ENCODE assay signal across 24 mouse cellular contexts in the genomic region with DNA sequence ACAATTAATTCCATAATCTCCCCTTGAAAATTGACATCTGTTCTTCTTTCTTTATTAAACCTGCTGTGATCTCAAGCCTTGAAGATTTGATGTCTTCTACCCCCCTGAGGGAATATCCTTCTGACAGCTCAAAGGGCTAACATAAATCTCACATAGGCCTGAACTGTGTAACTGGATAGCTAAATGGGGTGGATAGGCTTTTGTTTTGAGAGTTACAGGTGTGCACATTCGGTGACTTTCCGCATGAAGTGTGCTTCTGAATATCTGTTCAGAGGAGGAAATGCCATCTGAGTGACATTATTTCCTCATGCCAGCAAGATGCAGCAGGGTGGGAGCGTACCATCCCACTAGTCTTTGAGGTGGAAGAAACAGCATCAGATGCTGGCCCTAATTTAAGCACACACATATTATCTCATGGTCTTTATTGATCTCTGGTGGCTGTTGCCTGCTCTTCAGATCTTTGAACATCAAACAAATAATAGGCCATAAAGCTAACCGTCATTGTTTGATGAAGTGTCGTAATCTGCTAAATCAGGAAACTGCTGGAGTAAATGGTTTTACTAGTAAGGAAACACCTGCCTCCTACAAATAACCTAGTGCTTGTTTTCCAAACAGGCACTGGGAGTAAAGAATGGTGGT.
DNase-seq lines count a peak whose midpoint lies in the region; ATAC-seq and TF ChIP-seq lines count a peak whose summit lies in the region.
"Had no signal": no experiment of that assay in that cellular context is flagged by ENCODE, and none has a peak within 500 bp of the region (broad histone marks: within the 10 kb centered on the region; RNA-seq: fewer than 3 reads in every experiment).

No protein-coding gene starts in this region.

- no peaks in the 10 kb centered on the region for H3K36me3 ChIP-seq in midbrain, postnatal 0 days (ENCODE audit: insufficient read depth, low read length)
- H3K36me3 ChIP-seq in midbrain, embryonic 13.5 days = no peaks in the 10 kb centered on the region
- no peaks in the 10 kb centered on the region; the same call in 1 of the 2 replicates for H3K36me3 ChIP-seq in intestine, embryonic 14.5 days (ENCODE audit: control insufficient read depth, insufficient read depth, low read length)
- H3K36me3 ChIP-seq in heart, embryonic 10.5 days = no peaks in the 10 kb centered on the region
- H3K36me3 ChIP-seq: embryonic facial prominence, embryonic 12.5 days had no signal

- 68% methylated on average over 5 of the region's 5 CpGs for WGBS in midbrain, postnatal 0 days
- 70% methylated on average over 5 of the region's 5 CpGs for WGBS in midbrain, embryonic 13.5 days
- 43% methylated on average over 5 of the region's 5 CpGs for WGBS in intestine, embryonic 14.5 days
- 74% methylated on average over 5 of the region's 5 CpGs for WGBS in heart, embryonic 10.5 days

- no peak overlapping the region for H3K9ac ChIP-seq in midbrain, postnatal 0 days (replicated peaks; ENCODE audit: low read length, poor library complexity, severe bottlenecking)
- no peak overlapping the region for H3K9ac ChIP-seq in midbrain, embryonic 13.5 days (replicated peaks)
- no peak overlapping the region for H3K9ac ChIP-seq in intestine, embryonic 14.5 days (ENCODE audit: low read length)
- H3K9ac ChIP-seq: embryonic facial prominence, embryonic 12.5 days; heart, embryonic 15.5 days; liver, embryonic 14.5 days had no signal

- H3K4me3 ChIP-seq in midbrain, postnatal 0 days (ENCODE audit: low read depth, low read length) = no peak overlapping the region
- H3K4me3 ChIP-seq in midbrain, embryonic 13.5 days (replicated peaks) = no peak overlapping the region
- H3K4me3 ChIP-seq in intestine, embryonic 14.5 days (ENCODE audit: low read depth, low read length) = no peak overlapping the region
- H3K4me3 ChIP-seq in heart, embryonic 10.5 days = no peak overlapping the region
- H3K4me3 ChIP-seq: embryonic facial prominence, embryonic 12.5 days; heart, adult 2 months; heart, embryonic 15.5 days; left cerebral cortex, adult 2 months; myocyte had no signal

- DNase-seq in kidney, adult 9 months = peak; percentile 5
- DNase-seq in kidney, postnatal 36 days = no peak
- DNase-seq in midbrain, postnatal 0 days (ENCODE audit: low spot score) = peak; percentile 3
- no peak for DNase-seq in intestine, embryonic 14.5 days (ENCODE audit: low spot score)
- no peak for DNase-seq in spleen, postnatal 10 days (ENCODE audit: low spot score in 2 of 2)
- no peak for DNase-seq in heart, embryonic 10.5 days (ENCODE audit: low spot score)
- DNase-seq: adrenal gland, adult 2 months; cerebellum, postnatal 10 days; gastrocnemius, postnatal 25 days; heart, adult 2 months; heart, postnatal 4 days; kidney, postnatal 25 days; layer of hippocampus, adult 9-11 months; left cerebral cortex, postnatal 4 days; lung, postnatal 10 days; midbrain, embryonic 14.5 days; thymus, adult 2 months had no signal

- no peaks in the 10 kb centered on the region for H3K27me3 ChIP-seq in midbrain, postnatal 0 days (ENCODE audit: insufficient read depth, low read length)
- no peaks in the 10 kb centered on the region for H3K27me3 ChIP-seq in midbrain, embryonic 13.5 days
- H3K27me3 ChIP-seq in intestine, embryonic 14.5 days (replicated peaks; ENCODE audit: control insufficient read depth, insufficient read depth, low read length) = no peaks in the 10 kb centered on the region
- no peaks in the 10 kb centered on the region for H3K27me3 ChIP-seq in heart, embryonic 10.5 days (ENCODE audit: insufficient read depth, poor library complexity, severe bottlenecking)
- H3K27me3 ChIP-seq: embryonic facial prominence, embryonic 12.5 days; heart, embryonic 15.5 days had no signal

- no peak for ATAC-seq in midbrain, postnatal 0 days (ENCODE audit: low FRiP score)
- no peak for ATAC-seq in midbrain, embryonic 13.5 days
- peak; percentile 58; the same call in 1 of the 2 replicates for ATAC-seq in intestine, embryonic 14.5 days (replicated peaks; ENCODE audit: low FRiP score, low TSS enrichment, low read depth)
- ATAC-seq: forebrain, embryonic 14.5 days had no signal

- no peak overlapping the region for H3K27ac ChIP-seq in midbrain, postnatal 0 days (ENCODE audit: low read depth, low read length)
- no peak overlapping the region for H3K27ac ChIP-seq in midbrain, embryonic 13.5 days
- H3K27ac ChIP-seq in intestine, embryonic 14.5 days (ENCODE audit: low read depth) = no peak overlapping the region
- H3K27ac ChIP-seq in heart, embryonic 10.5 days = no peak overlapping the region
- H3K27ac ChIP-seq: embryonic facial prominence, embryonic 12.5 days; heart, adult 2 months; heart, embryonic 15.5 days; left cerebral cortex, adult 2 months; liver, embryonic 14.5 days had no signal

- no peaks in the 10 kb centered on the region for H3K4me1 ChIP-seq in midbrain, postnatal 0 days (ENCODE audit: insufficient read depth, low read length)
- peaks cover 6% of the 10 kb centered on the region for H3K4me1 ChIP-seq in midbrain, embryonic 13.5 days (replicated peaks)
- H3K4me1 ChIP-seq in intestine, embryonic 14.5 days (replicated peaks; ENCODE audit: control insufficient read depth, insufficient read depth, low read length) = peaks cover 2% of the 10 kb centered on the region; the same call in 1 of the 2 replicates
- H3K4me1 ChIP-seq in heart, embryonic 10.5 days = no peaks in the 10 kb centered on the region
- H3K4me1 ChIP-seq: heart, embryonic 15.5 days had no signal

- H3K4me2 ChIP-seq in midbrain, postnatal 0 days (ENCODE audit: low read depth, low read length, poor library complexity, severe bottlenecking) = no peak overlapping the region
- H3K4me2 ChIP-seq in midbrain, embryonic 13.5 days (replicated peaks) = no peak overlapping the region
- no peak overlapping the region for H3K4me2 ChIP-seq in intestine, embryonic 14.5 days (ENCODE audit: low read length)
- H3K4me2 ChIP-seq: embryonic facial prominence, embryonic 12.5 days; heart, embryonic 15.5 days had no signal

- no peak for TF ChIP-seq CTCF in midbrain, postnatal 0 days (IDR thresholded peaks at IDR 0.05)

- H3K9me3 ChIP-seq in midbrain, postnatal 0 days (ENCODE audit: low read length) = no peaks in the 10 kb centered on the region
- no peaks in the 10 kb centered on the region for H3K9me3 ChIP-seq in midbrain, embryonic 13.5 days
- H3K9me3 ChIP-seq in intestine, embryonic 14.5 days (ENCODE audit: control insufficient read depth, low read length) = no peaks in the 10 kb centered on the region
- H3K9me3 ChIP-seq in heart, embryonic 10.5 days = no peaks in the 10 kb centered on the region
- H3K9me3 ChIP-seq: embryonic facial prominence, embryonic 12.5 days; heart, embryonic 15.5 days had no signal

Comparison
In these comparisons a context has a peak if more than half of its experiments do, and no peak if none do; other contexts are left out.
1. DNase-seq: peak in kidney, adult 9 months (single experiment) and midbrain, postnatal 0 days (single experiment); none in kidney, postnatal 36 days (0 of 2), intestine, embryonic 14.5 days (single experiment), spleen, postnatal 10 days (0 of 2) and heart, embryonic 10.5 days (single experiment).